Mouse (Mus musculus) lung, postnatal 14 days (tissue): ENCODE measurements around the gene Gnl3l.

Experiments
- DNase-seq: peaks from one replicate; pipeline ENCODE4 v3.0.0; 2021

Gene Gnl3l

GRCm38 (mm10) chrX:150956522-150957300 is 60.4 kb downstream of the Gnl3l start:
- peak; percentile 75 for DNase-seq

- DNase-seq, result no peak
These were observed 61.1 kb downstream of the Gnl3l start for GRCm38 (mm10) chrX:150956016-150956415.

DNA sequence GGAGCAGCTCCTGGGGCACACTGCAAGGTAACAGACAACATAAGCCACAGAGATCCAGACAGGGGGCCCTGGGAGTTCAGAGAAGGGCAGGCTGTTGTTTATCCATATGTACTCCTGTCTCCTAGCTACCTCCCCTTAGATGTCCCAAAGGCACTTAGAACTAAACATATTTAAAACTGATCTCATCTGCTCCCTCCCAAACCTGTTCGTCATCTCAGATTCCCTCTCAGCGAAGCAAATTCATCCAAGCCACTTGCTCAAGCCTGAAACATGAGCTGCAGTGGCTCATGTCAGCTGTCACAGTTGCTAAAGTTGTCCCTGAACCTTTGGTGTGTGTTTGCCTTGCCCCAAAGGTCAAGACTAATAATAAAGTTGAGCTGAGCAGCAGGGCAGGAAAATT is 61.7 kb downstream of the Gnl3l start:
- DNase-seq, result no peak

GRCm38 (mm10) chrX:150954721-150955120 is 62.4 kb downstream of the Gnl3l start:
- no peak for DNase-seq
